Mouse (Mus musculus): ENCODE measurements around the gene Slc7a10. TPM values are rescaled to one million over a fixed set of nuclear protein-coding genes. Genes with fewer than 3 reads are reported as not detected.

The Slc7a10 gene
- polyA plus RNA-seq, 1 experiment from 2014 or later, result 1.0 TPM

DNA sequence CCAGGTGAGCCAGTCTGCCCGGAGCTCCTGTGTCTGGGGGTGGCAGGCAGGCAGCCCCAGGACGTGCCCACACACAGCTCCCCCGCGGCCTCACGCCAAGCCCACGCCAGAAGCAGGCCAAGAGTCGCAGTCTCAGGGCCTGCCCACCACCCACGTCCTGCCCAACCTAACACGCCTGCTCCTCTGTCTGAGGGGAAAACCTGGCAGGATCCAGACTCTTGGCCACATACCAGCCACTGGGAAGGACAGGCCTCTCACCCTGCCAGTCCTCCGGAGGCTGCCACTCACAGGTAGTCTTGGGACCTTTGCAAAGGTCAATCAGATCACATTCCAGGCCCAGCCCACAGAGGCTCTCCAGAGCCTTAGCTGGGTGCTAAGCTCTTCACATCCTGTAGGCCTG lies 39.9 kb upstream of the Slc7a10 start:
- H3K4me3 ChIP-seq (ENCODE audit: low read depth, low read length), result no peak overlapping the region

DNA sequence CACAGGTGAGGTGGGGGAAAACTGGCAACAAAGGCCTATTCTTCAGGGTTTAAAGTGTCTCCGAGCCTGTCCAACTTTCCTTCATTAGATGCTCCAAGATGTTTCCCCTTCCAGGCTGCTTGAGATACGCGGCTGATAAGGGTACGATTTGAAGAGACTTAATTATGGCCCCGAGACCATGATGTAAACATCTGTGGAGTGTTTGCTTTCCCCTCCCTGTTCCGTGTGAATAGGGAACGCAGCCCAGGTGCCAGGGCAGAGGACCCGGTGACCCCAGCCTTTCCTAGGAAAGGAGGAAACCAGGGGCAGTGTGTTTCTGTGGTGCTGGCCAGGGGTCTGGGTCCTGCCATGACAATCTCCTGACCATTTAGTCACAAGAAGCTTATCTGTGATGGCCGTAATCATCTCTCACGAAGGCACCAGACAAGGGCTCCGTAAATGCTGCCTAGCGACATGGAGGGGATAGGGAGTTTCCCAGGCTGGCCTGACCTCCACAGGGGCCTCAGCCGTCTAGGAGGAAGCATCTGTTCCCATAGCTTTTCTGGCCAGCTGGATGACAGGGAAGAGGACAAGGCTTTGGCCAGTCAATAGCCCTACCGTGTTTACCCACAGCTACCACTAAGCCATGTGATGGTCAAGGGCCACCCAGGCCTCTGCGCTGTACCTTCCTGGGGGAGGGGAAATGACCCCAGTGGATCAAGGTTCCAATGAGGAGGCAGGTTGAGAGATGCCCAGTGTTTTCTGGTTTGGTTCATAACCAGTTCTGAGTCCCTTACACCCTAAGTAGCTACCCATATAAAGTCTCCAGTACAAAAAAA lies 36.4 kb upstream of the Slc7a10 start:
- 75% methylated on average over 15 of the region's 15 CpGs for WGBS
- no peak for ATAC-seq (replicated peaks; ENCODE audit: low FRiP score)
- no peaks in the 10 kb centered on the region for H3K4me1 ChIP-seq (replicated peaks; ENCODE audit: control insufficient read depth, insufficient read depth, low read length)
- H3K4me3 ChIP-seq (ENCODE audit: low read depth, low read length), result no peak overlapping the region
- no peak overlapping the region for H3K9ac ChIP-seq (ENCODE audit: low read length)
- no peak for DNase-seq (ENCODE audit: low spot score)
- no peak overlapping the region for H3K4me2 ChIP-seq (ENCODE audit: low read depth, low read length, severe bottlenecking)
- no peaks in the 10 kb centered on the region for H3K27me3 ChIP-seq (ENCODE audit: control insufficient read depth, insufficient read depth, low read length)
- no peaks in the 10 kb centered on the region for H3K9me3 ChIP-seq (ENCODE audit: control insufficient read depth, low read length)
- no peak overlapping the region for H3K27ac ChIP-seq (ENCODE audit: low read depth, low read length)
- H3K36me3 ChIP-seq (ENCODE audit: control insufficient read depth, insufficient read depth, low read length), result no peaks in the 10 kb centered on the region

More for the DNA sequence above, 39.9 kb upstream of the Slc7a10 start:
- H3K9ac ChIP-seq (ENCODE audit: low read length), result no peak overlapping the region
- no peaks in the 10 kb centered on the region for H3K9me3 ChIP-seq (ENCODE audit: control insufficient read depth, low read length)
- H3K27me3 ChIP-seq (ENCODE audit: control insufficient read depth, insufficient read depth, low read length), result no peaks in the 10 kb centered on the region
- no peaks in the 10 kb centered on the region for H3K36me3 ChIP-seq (ENCODE audit: control insufficient read depth, insufficient read depth, low read length)
- no peak for DNase-seq (ENCODE audit: low spot score)
- H3K27ac ChIP-seq (ENCODE audit: low read depth, low read length), result no peak overlapping the region
- no peaks in the 10 kb centered on the region for H3K4me1 ChIP-seq (replicated peaks; ENCODE audit: control insufficient read depth, insufficient read depth, low read length)
- H3K4me2 ChIP-seq (ENCODE audit: low read depth, low read length, severe bottlenecking), result no peak overlapping the region
- WGBS, result 86% methylated on average over 10 of the region's 10 CpGs
- ATAC-seq (replicated peaks; ENCODE audit: low FRiP score), result no peak

DNA sequence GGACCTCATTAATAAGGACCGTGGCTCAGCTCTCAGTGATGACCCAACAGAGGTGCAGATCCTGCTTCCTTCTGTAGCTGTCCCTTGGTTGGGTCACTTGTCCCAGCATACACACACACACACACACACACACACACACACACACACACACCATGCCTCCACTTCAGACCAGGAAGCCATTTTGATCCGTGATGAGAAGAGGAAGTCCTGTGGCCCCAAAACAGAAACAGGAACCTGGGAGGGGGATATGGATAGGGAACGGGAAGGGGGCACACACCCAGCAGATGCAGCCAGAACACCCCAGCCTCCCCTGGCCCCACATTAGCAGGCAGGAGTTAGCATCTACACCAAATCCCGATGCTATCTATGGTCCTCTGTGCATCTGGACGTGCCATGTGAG lies 35.3 kb upstream of the Slc7a10 start:
- no peak for ATAC-seq (replicated peaks; ENCODE audit: low FRiP score)
- H3K9ac ChIP-seq (ENCODE audit: low read length), result no peak overlapping the region
- DNase-seq (ENCODE audit: low spot score), result no peak
- no peak overlapping the region for H3K27ac ChIP-seq (ENCODE audit: low read depth, low read length)
- no peak overlapping the region for H3K4me2 ChIP-seq (ENCODE audit: low read depth, low read length, severe bottlenecking)
- no peaks in the 10 kb centered on the region for H3K4me1 ChIP-seq (replicated peaks; ENCODE audit: control insufficient read depth, insufficient read depth, low read length)
- WGBS, result 72% methylated on average over 5 of the region's 5 CpGs
- H3K36me3 ChIP-seq (ENCODE audit: control insufficient read depth, insufficient read depth, low read length), result no peaks in the 10 kb centered on the region
- H3K27me3 ChIP-seq (ENCODE audit: control insufficient read depth, insufficient read depth, low read length), result no peaks in the 10 kb centered on the region
- no peak overlapping the region for H3K4me3 ChIP-seq (ENCODE audit: low read depth, low read length)
- H3K9me3 ChIP-seq (ENCODE audit: control insufficient read depth, low read length), result no peaks in the 10 kb centered on the region

- no peak for DNase-seq (ENCODE audit: low spot score)
- H3K27ac ChIP-seq (ENCODE audit: low read depth, low read length), result no peak overlapping the region
- no peaks in the 10 kb centered on the region for H3K4me1 ChIP-seq (replicated peaks; ENCODE audit: control insufficient read depth, insufficient read depth, low read length)
- no peak overlapping the region for H3K4me2 ChIP-seq (ENCODE audit: low read depth, low read length, severe bottlenecking)
- H3K9me3 ChIP-seq (ENCODE audit: control insufficient read depth, low read length), result no peaks in the 10 kb centered on the region
- H3K36me3 ChIP-seq (ENCODE audit: control insufficient read depth, insufficient read depth, low read length), result no peaks in the 10 kb centered on the region
- H3K27me3 ChIP-seq (ENCODE audit: control insufficient read depth, insufficient read depth, low read length), result no peaks in the 10 kb centered on the region
- WGBS, result 79% methylated on average over 12 of the region's 12 CpGs
- H3K4me3 ChIP-seq (ENCODE audit: low read depth, low read length), result no peak overlapping the region
- H3K9ac ChIP-seq (ENCODE audit: low read length), result no peak overlapping the region
- ATAC-seq (replicated peaks; ENCODE audit: low FRiP score), result no peak
Measured at GRCm38 (mm10) chr7:35154449-35154848, 31.7 kb upstream of the Slc7a10 start.

- Histone ChIP-seq H3K4me3 (ENCODE audit: low read depth, low read length) (no peak overlapping the region), H3K9me3 (ENCODE audit: control insufficient read depth, low read length) (no peaks in the 10 kb centered on the region), H3K36me3 (ENCODE audit: control insufficient read depth, insufficient read depth, low read length) (no peaks in the 10 kb centered on the region), H3K27ac (ENCODE audit: low read depth, low read length) (no peak overlapping the region), H3K4me1 (replicated peaks; ENCODE audit: control insufficient read depth, insufficient read depth, low read length) (no peaks in the 10 kb centered on the region), H3K9ac (ENCODE audit: low read length) (no peak overlapping the region), H3K27me3 (ENCODE audit: control insufficient read depth, insufficient read depth, low read length) (no peaks in the 10 kb centered on the region), H3K4me2 (ENCODE audit: low read depth, low read length, severe bottlenecking) (no peak overlapping the region)
- 78% methylated on average over 16 of the region's 16 CpGs for WGBS
- DNase-seq (ENCODE audit: low spot score) (no peak), ATAC-seq (replicated peaks; ENCODE audit: low FRiP score) (no peak)
Measured at GRCm38 (mm10) chr7:35156561-35157477, 29.4 kb upstream of the Slc7a10 start.

DNA sequence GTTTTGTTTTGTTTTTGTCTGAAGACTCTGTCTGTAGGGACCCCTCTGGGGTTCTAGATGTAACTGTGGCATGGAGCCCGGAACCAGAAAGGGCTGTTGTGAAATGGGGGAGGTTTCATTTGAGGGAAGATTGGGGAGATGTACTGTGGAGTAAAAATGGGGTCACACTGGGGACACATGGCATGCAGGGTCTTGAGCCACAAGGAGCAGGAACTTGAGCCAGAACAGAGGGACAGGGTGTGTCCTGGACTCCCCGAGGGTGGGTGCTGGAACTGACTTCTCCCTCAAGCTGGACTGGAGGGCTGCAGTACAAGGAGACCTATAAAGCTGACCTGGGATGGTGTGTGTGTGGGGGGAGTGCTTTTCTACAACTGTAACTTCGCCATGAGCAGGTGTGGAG lies 28.7 kb upstream of the Slc7a10 start:
- Histone ChIP-seq H3K36me3 (ENCODE audit: control insufficient read depth, insufficient read depth, low read length) (no peaks in the 10 kb centered on the region), H3K4me1 (replicated peaks; ENCODE audit: control insufficient read depth, insufficient read depth, low read length) (no peaks in the 10 kb centered on the region), H3K9ac (ENCODE audit: low read length) (no peak overlapping the region), H3K4me3 (ENCODE audit: low read depth, low read length) (no peak overlapping the region), H3K9me3 (ENCODE audit: control insufficient read depth, low read length) (no peaks in the 10 kb centered on the region), H3K27me3 (ENCODE audit: control insufficient read depth, insufficient read depth, low read length) (no peaks in the 10 kb centered on the region), H3K4me2 (ENCODE audit: low read depth, low read length, severe bottlenecking) (no peak overlapping the region), H3K27ac (ENCODE audit: low read depth, low read length) (no peak overlapping the region)
- 74% methylated on average over 3 of the region's 3 CpGs for WGBS
- DNase-seq (ENCODE audit: low spot score) (no peak), ATAC-seq (replicated peaks; ENCODE audit: low FRiP score) (no peak)

GRCm38 (mm10) chr7:35162443-35162842 lies 23.7 kb upstream of the Slc7a10 start:
- no peaks in the 10 kb centered on the region for H3K4me1 ChIP-seq (replicated peaks; ENCODE audit: control insufficient read depth, insufficient read depth, low read length)
- DNase-seq (ENCODE audit: low spot score), result no peak
- H3K36me3 ChIP-seq (ENCODE audit: control insufficient read depth, insufficient read depth, low read length), result no peaks in the 10 kb centered on the region
- H3K9me3 ChIP-seq (ENCODE audit: control insufficient read depth, low read length), result no peaks in the 10 kb centered on the region
- H3K4me2 ChIP-seq (ENCODE audit: low read depth, low read length, severe bottlenecking), result no peak overlapping the region
- no peaks in the 10 kb centered on the region for H3K27me3 ChIP-seq (ENCODE audit: control insufficient read depth, insufficient read depth, low read length)
- ATAC-seq (replicated peaks; ENCODE audit: low FRiP score), result no peak
- H3K9ac ChIP-seq (ENCODE audit: low read length), result no peak overlapping the region
- no peak overlapping the region for H3K4me3 ChIP-seq (ENCODE audit: low read depth, low read length)
- no peak overlapping the region for H3K27ac ChIP-seq (ENCODE audit: low read depth, low read length)
- WGBS, result 86% methylated on average over 6 of the region's 6 CpGs

- ATAC-seq (replicated peaks; ENCODE audit: low FRiP score), result no peak
- Histone ChIP-seq H3K4me2 (ENCODE audit: low read depth, low read length, severe bottlenecking) (no peak overlapping the region), H3K27me3 (ENCODE audit: control insufficient read depth, insufficient read depth, low read length) (no peaks in the 10 kb centered on the region), H3K4me1 (replicated peaks; ENCODE audit: control insufficient read depth, insufficient read depth, low read length) (no peaks in the 10 kb centered on the region), H3K4me3 (ENCODE audit: low read depth, low read length) (no peak overlapping the region), H3K9ac (ENCODE audit: low read length) (no peak overlapping the region), H3K27ac (ENCODE audit: low read depth, low read length) (no peak overlapping the region), H3K9me3 (ENCODE audit: control insufficient read depth, low read length) (no peaks in the 10 kb centered on the region), H3K36me3 (ENCODE audit: control insufficient read depth, insufficient read depth, low read length) (no peaks in the 10 kb centered on the region)
- DNase-seq (ENCODE audit: low spot score), result no peak
- WGBS, result 79% methylated on average over 7 of the region's 7 CpGs
Measured at GRCm38 (mm10) chr7:35163600-35163999, 22.6 kb upstream of the Slc7a10 start.

Measured in forebrain, embryonic 11.5 days (tissue).